Mouse (Mus musculus) liver, adult 2 months (tissue): ENCODE results near the gene En2. TPM values are rescaled to one million over a fixed set of nuclear protein-coding genes. Genes with fewer than 3 reads are reported as not detected.

Experiments used
- DNase-seq: peaks from one replicate; pipeline ENCODE4 v3.0.0-alpha.2; 2011; ENCODE audit warnings: low read depth, low spot score; ENCODE audit errors: extremely low read depth
- H3K27ac ChIP-seq: fragments of 200-500 bp; replicated peaks from 2 replicates; pipeline ENCODE4 v1.5.1; 2012; ENCODE audit warnings: low read depth, mild to moderate bottlenecking, control low read depth, inconsistent platforms, low read length; ENCODE audit not compliant: insufficient read depth
- H3K27me3 ChIP-seq: fragments of 200-500 bp; 2 replicates; pipeline ENCODE4 v1.6.1; 2012; ENCODE audit warnings: mild to moderate bottlenecking, moderate library complexity, low read length, inconsistent platforms; ENCODE audit not compliant: control insufficient read depth, insufficient read depth
- H3K36me3 ChIP-seq: fragments of 200-500 bp; 2 replicates; pipeline ENCODE4 v1.6.1; 2012; ENCODE audit warnings: low read length, inconsistent platforms; ENCODE audit not compliant: control insufficient read depth, insufficient read depth
- H3K4me1 ChIP-seq: fragments of 200-500 bp; 2 replicates; pipeline ENCODE4 v1.6.1; 2011; ENCODE audit warnings: low read length; ENCODE audit not compliant: control insufficient read depth, insufficient read depth
- H3K4me3 ChIP-seq: fragments of 200-500 bp; 2 replicates; pipeline ENCODE4 v1.5.1; 2011; ENCODE audit warnings: low read depth, mild to moderate bottlenecking, control low read depth, low read length, moderate library complexity; ENCODE audit not compliant: insufficient read depth
- H3K79me2 ChIP-seq: fragments of 200-500 bp; 2 replicates; pipeline ENCODE4 v1.6.1; 2012; ENCODE audit warnings: inconsistent platforms, mild to moderate bottlenecking, low read length, moderate library complexity; ENCODE audit not compliant: control insufficient read depth, insufficient read depth
- H3K9ac ChIP-seq: fragments of 200-500 bp; 2 replicates; pipeline ENCODE4 v1.6.1; 2012; ENCODE audit warnings: low read depth, mild to moderate bottlenecking, control low read depth, inconsistent platforms, low read length
- CTCF ChIP-seq: fragments of 200-500 bp; IDR thresholded peaks from 2 replicates; pipeline ENCODE4 v1.5.1; 2011; ENCODE audit warnings: low read depth, low read length, control low read depth
- POLR2A ChIP-seq: fragments of 200-500 bp; IDR thresholded peaks from 2 replicates; pipeline ENCODE4 v1.6.1; 2011; ENCODE audit warnings: low read length, control low read depth; ENCODE audit not compliant: insufficient read depth; ENCODE audit errors: extremely low read depth
- WGBS: fragments of 180-500 bp; shearing (Covaris S2); methylation state at CpG from one replicate; pipeline ENCODE4 v1.1.7; 2018; 5-methylcytosine and 5-hydroxymethylcytosine counted together
- polyA plus RNA-seq: library from polyadenylated mRNA; depleted of rRNA; stranded (reverse); fragments of >200 nt; gene quantifications from 2 replicates; pipeline ENCODE4 v1.2.3, GENCODE M21; 2012
- total RNA-seq: library from RNA; depleted of rRNA; stranded (reverse); fragments of >200 nt; gene quantifications from 2 replicates; pipeline ENCODE4 v1.2.3, GENCODE M21; 2014

The En2 gene
- total and polyA plus RNA-seq, 2 experiments: under 0.01 to 0.02 TPM

DNA sequence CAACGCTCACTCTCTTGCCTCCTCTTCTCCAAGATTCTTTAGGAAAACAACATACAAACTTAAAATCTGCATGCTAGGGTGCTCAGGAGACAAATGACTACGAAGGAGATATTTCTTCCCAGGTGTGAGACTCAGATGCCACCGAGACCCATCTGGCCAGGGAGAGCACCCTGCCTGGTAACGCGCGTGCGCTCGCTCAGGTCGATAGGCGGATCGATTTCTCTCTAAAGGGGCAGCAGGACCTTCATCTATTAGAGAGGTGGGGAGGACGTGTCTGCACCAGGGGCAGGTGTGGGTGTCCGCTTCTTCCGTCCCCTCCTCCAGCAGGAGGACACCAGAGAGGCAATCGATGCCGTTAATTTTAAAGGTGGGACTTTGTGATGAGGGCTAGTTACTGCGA is 7.7 kb upstream of the En2 start:
- Histone ChIP-seq H3K36me3 (no peaks in the 10 kb centered on the region), H3K4me1 (no peaks in the 10 kb centered on the region), H3K27me3 (peaks cover 29% of the 10 kb centered on the region; the same call in 1 of the 2 replicates), H3K27ac (no peak overlapping the region), H3K4me3 (no peak overlapping the region), H3K9ac (no peak overlapping the region), H3K79me2 (no peaks in the 10 kb centered on the region)
- WGBS: 5% methylated on average over 17 of the region's 17 CpGs
- no peak for DNase-seq
- TF ChIP-seq CTCF (no peak), POLR2A (no peak)

DNA sequence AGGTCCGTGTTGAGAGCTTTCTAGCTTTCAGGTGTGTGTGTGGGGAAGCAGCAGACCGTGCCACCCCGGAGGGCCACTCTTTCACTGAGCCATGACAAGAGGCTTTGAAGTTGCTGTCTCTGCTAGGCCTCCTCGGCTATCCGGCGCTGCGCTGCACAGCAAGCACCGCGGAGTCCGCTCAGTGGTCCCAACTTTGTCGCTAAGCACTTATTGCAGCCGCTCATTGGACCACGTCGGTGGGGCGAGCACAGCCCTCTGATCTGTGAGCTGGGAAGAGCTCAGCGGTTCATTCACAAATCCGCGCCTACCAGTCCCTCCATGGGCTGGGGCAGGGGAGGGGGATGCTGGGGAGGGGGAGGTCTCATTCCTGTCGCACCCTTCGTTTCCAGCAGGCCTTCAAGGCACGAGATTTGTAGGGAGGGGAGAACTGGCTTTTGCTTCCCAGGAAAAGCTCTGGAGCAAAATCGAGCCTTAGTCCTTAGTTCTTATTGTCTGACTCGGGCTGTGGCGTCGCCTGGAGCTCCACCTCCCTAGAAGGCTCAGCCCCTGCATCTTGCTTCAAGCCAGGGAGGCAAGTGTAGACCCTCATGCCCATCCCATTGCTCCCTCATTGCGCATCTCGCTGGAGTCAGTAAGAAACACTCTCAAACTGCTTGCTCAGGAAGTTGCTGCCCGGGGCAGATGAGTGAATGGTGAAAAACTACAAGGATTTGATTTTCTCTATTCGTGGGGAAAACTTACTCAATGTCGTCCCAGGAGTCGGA is 7.0 kb upstream of the En2 start:
- no peak overlapping the region for H3K27ac ChIP-seq
- no peak for DNase-seq
- peaks cover 29% of the 10 kb centered on the region; the same call in 1 of the 2 replicates for H3K27me3 ChIP-seq
- WGBS: 4% methylated on average over 31 of the region's 31 CpGs
- no peak overlapping the region for H3K9ac ChIP-seq
- no peak overlapping the region for H3K4me3 ChIP-seq
- H3K79me2 ChIP-seq: no peaks in the 10 kb centered on the region
- TF ChIP-seq CTCF (no peak), POLR2A (no peak)
- H3K36me3 ChIP-seq: no peaks in the 10 kb centered on the region
- no peaks in the 10 kb centered on the region for H3K4me1 ChIP-seq

DNA sequence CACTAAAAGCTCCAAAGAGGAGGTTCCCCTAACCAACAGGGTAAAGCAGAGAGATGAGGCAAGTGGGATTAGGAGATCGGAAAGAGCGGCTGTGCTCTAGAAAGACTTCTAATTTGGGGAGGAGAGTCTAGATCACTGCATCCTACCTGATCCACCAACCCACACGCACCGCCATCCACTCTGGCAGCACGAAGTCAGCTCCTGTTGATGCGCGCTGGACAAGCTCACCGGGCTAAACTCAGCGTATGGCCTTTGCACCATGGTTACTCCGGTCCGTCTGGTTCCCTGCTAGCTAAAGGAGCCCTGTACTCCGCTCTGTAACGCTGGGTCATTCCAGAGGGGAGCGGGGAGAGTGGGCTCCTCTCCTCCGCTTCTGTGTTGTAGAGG is 6.4 kb upstream of the En2 start:
- Histone ChIP-seq H3K27me3 (peaks cover 32% of the 10 kb centered on the region; the same call in 1 of the 2 replicates), H3K79me2 (no peaks in the 10 kb centered on the region), H3K4me3 (no peak overlapping the region), H3K9ac (no peak overlapping the region), H3K4me1 (no peaks in the 10 kb centered on the region), H3K27ac (no peak overlapping the region), H3K36me3 (no peaks in the 10 kb centered on the region)
- no peak for DNase-seq
- TF ChIP-seq CTCF (no peak), POLR2A (no peak)
- WGBS: 5% methylated on average over 15 of the region's 15 CpGs

DNA sequence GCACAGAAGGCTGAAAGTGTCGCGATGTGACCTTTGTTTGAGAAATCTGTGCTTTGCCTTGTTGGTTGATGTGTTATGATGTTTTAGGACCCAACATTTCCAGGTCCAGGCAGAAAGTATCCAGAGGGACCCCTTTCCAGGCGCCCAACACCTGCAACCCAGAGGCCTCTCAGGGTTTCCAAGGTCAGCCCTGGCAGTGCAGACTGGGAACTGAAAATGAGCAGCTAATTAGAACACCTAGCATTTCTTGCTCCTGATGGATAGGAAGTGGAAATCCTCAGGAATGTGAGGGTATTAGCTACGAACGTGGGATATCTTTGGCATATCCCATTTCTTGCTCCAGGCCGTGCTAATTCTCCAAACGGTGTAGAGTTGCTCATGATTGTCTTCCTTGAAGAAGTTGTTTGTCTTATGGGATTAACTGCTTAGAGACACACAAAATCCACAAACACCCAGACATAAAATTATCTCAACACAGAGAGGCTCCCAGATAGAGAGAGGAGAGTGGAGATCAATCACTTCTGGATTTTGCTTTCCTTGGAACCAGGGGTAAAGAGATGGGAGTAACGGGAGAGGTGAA is 5.5 kb upstream of the En2 start:
- Histone ChIP-seq H3K27me3 (peaks cover 32% of the 10 kb centered on the region; the same call in 1 of the 2 replicates), H3K36me3 (no peaks in the 10 kb centered on the region), H3K27ac (no peak overlapping the region), H3K4me1 (no peaks in the 10 kb centered on the region), H3K4me3 (no peak overlapping the region), H3K9ac (no peak overlapping the region), H3K79me2 (no peaks in the 10 kb centered on the region)
- WGBS: 14% methylated on average over 8 of the region's 8 CpGs
- no peak for DNase-seq
- TF ChIP-seq POLR2A (no peak), CTCF (no peak)

DNA sequence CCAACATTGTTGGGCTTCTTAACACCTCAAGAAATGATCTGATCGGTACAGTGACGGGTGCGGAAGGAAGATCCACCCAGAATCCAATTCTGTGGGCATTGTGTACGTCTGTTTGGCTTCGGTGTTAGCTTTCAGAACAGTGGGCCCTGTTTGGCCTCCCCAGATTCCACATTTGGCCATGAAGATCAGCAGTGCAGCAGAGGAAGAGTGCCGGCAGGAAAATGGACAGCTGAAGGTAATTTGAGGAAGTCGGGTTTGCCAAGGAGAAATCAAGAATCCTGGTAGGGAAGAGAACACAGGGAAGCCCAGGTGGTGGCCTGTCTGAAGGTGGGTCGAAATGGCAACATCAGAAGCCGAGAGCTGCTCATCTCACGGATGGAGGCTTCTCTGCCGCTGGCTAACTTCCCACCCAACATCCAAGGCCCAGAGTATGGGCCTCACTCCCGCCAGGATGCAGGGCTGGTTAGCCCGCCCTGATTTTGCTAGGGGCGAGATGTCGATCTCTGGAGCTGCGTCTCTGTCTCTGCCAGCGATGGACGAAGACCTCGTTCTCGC is 4.0 kb upstream of the En2 start:
- no peak overlapping the region for H3K27ac ChIP-seq
- 6% methylated on average over 20 of the region's 20 CpGs for WGBS
- no peak for DNase-seq

More for the DNA sequence above, 4.0 kb upstream of the En2 start:
- Histone ChIP-seq H3K4me1 (peaks cover 3% of the 10 kb centered on the region; the same call in 1 of the 2 replicates), H3K9ac (no peak overlapping the region), H3K36me3 (no peaks in the 10 kb centered on the region), H3K27me3 (peaks cover 38% of the 10 kb centered on the region), H3K79me2 (no peaks in the 10 kb centered on the region), H3K4me3 (no peak overlapping the region)
- TF ChIP-seq POLR2A (no peak), CTCF (no peak)
